Mouse (Mus musculus): ENCODE data around the gene Uqcc1. TPM values are rescaled to one million over a fixed set of nuclear protein-coding genes. Genes with fewer than 3 reads are reported as not detected.

Uqcc1 gene
- total RNA-seq (2021): 100 to 1,000 TPM; 122 to 139 TPM
- long read RNA-seq, experiment 1, transcript Uqcc1-204 (10 exons, 2,633 nt): major isoform, 119 of 127 reads
- long read RNA-seq, experiment 1, partial matches to known transcripts: 0 of 127 reads
- long read RNA-seq, experiment 1, other reads (novel, unspliced or antisense): 4 of 127 reads
- long read RNA-seq, experiment 2, transcript Uqcc1-204 (10 exons, 2,633 nt): major isoform, 276 of 328 reads
- long read RNA-seq, experiment 2, transcript Uqcc1-207 (10 exons, 2,413 nt): minor isoform, 9 of 328 reads
- long read RNA-seq, experiment 2, partial matches to known transcripts: 20 of 328 reads
- long read RNA-seq, experiment 2, other reads (novel, unspliced or antisense): 23 of 328 reads

DNA sequence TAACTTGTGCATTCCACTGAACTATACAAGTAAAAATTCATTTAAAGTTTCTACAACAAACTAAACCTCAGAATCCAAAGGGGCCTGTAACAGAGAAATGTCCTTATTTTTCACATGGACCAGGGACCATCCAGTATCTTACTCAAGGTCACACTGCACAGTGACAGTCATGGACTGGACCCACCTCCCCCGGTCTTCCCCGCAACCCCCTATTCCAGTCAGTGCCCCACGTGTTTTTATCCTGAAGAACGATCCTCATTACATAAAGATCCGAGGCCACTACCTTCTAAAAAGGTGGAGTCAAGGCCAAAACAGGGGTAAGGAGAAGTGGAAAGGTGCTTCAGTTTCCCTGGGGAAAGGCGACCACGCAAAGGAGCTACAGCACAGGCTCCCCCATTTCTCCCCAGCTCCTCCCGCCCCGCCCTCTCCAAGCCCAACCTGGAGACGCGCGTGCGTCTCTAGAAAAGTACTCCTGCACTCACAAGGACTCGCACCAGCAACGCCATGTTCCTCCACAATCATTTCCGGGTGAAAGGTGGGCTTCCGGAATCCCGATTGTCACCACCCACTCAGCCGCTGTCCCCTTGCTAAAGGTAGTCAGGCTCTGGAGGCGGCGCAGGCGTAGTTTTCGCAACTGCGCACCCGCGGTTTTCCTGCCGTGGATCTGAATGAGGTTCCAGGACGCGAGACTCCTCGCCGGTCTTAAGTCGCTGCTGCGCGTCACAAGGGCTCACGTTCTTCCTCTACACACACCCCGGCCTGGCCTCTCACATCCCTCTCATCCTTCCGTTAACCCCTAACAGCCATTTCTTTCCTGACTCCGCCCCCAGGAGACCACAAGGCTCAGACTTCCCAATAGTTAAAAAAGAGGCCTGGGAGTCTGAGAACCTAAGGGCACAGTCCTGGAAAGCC lies at the start of gene Uqcc1:
Gene Uqcc1, minus strand, starts transcription at position 780 of the 912 bp plus-strand sequence.
- peak; percentile 85 to 88 for DNase-seq (ENCODE audit: low spot score in 2 of 2)

DNA sequence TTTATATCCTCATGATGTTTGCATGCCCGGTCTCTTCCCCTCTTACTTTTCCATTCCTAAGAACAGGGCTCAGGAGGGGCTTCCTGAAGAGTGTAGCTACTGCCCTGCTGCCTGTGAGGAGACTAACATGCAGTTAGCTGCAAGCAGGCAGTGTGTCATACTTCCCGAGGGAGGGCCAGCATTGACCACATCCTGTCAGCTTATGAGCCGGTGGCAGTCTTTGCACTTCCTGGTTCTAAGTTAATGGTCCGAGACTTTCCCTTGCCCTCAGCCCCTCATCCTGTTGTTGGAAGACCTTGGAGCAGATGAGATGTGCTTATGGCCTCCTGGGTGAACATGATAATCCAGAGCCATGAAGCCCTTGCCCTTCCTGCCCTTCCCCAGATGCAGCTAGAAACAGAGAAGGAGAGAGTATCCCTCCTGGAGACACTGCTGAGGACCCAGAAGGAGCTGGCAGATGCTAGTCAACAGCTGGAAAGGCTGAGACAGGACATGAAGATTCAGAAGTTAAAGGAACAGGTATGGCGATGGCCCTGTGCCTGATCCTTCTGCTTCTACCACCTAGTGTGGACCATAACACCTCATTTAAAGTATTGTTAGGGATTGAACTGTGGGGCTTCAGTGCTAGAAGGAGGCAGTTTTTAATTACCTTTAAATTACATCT lies 49.4 kb upstream of the Uqcc1 start:
- DNase-seq (ENCODE audit: low spot score in 2 of 2): no peak

DNA sequence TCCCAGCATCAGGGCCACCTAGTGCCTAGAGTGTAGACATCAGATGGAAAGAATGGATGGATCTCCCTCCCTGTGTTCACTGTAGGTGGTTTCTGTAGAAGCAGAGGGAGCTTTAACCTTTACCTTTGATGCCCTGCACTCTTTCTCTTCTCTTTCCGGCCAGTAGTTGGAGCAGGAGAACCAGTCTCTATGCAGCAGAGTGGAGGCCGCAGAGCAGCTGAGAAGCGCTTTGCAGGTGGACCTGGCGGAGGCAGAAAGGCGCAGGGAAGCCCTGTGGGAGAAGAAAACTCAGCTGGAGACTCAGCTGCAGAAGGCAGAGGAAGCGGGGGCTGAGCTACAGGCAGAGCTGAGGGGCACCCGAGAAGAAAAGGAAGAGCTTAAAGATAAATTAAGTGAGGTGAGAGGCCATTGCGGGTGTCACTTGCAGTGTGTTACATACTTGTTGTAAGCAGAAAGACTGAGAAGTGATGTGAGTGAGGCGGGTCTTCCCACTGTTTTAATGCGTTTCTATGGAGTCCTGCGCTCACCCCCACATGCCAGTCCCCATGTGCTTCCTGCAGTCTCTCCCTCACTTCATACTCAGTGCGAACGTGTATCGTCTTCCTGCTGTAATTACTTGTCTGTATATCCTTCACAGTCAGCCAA lies 44.1 kb upstream of the Uqcc1 start:
- DNase-seq (ENCODE audit: low spot score in 2 of 2): no peak

DNA sequence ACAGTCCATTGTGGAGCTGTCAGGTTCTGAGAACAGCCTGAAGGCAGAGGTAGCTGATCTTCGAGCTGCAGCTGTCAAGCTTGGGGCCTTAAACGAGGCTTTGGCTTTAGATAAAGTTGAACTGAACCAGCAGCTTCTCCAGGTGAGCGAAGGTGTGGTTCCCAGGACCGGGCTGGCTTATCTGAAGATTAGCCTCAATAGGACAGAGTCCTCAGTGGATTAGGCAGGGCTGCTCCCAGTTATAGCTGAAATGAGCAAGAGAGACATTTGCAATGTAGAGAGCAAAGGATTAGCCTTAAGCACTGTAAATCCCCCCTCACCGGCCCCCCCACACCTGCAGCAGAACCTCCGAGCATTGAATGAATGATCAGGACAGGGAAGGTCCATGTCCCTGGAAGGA lies 43.2 kb upstream of the Uqcc1 start:
- no peak for DNase-seq (ENCODE audit: low spot score in 2 of 2)

DNA sequence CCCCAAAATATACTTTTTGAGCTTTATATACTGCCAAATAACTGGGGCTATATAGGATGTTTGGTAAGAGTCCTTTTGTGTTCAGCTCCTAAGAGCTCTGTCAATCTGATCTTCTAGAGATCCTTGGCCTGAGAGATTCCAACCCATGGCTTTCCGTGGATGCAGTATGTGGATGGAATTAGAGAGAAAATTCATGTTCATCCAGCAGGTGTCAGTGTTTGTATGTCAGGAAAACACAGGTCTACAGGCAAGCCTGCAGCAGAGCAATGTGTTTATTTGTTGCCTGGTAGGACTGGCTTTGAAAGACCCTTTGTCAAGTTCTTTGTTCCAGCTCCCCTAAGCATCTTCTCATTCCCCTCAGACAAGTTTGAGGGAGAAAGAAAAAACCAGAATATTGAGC lies 32.9 kb upstream of the Uqcc1 start:
- DNase-seq (ENCODE audit: low spot score in 2 of 2): no peak

DNA sequence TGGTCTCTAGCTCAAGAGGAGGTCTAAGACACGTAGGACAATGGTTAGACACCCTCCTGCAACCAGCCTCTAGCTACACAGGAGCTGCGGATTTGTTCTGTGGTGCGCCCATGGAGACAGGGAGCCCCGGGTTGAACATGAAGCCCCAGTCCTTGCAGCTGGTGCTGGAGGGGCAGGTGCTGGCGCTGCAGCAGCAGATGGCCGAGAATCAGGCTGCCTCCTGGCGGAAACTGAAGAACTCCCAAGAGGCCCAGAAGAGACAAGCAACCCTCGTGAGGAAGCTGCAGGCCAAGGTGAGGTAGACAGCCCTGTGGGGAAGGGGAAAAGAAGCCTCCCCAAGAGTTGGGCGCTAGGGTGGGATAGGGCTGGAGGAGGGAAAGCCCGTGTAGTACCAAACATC lies 31.8 kb upstream of the Uqcc1 start:
- no peak for DNase-seq (ENCODE audit: low spot score in 2 of 2)

DNA sequence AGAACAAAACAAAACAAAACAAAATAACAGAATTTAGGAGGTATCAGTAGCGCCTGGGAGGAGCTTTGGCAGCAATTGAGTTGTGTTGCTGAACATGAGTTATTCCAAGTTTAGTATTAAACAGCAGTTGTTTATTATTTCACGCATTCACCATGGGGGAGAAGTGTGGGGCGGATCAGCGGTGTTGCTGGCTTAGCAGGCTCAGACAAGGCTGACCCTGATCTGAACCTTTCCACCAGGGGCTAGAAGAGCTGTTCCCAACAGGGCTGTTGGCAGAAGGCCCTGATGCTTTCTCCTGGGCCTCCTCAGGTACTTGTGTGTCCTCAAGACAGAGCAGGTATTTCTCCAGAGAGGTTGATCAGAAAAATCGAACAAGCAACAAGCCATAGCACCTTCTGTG lies 29.9 kb upstream of the Uqcc1 start:
- DNase-seq (ENCODE audit: low spot score in 2 of 2): no peak

DNA sequence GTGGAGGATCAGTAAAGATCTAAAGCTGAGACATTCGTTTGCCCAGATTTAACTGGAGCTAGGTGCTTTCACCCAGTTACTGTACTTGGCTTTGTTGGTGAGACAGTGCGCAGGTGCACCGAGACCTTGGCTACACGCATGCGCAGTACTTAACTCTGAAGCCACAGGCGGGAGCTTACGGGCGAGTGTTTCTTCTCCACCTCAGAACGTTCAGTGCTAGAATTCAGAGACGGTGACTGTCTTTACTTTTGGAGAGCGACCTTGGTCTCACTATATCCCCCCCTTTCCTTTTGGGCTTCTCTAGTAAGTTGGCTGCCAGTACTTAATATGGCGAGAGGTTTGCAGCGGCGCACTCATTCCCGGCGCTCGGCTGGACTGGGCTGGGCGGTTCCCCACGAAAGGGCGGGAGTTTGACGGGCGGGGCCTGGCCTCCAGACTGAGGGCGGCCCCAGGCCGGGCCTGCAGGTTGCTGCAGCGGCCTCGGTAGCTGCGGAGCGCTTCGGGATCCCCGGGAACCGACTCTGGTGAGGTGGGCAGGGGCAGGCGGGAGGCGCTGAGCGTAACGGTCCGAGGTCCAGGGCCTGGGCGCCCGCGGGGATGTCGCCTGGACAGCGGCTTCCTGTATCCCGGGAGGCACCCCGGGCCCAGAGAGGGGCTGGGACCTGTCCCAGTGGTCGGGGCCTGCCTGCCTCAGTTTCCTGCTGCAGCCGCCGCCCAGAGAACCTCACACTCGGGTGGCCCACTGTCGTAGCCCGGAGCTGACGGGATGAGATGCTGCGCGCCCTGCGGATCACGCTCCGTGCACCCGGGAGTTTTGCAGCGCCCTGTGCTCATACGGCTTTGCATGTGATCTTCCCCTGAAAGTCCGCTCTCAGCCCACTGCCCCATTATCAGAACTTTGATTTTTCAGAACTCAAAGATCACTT lies 26.3 kb upstream of the Uqcc1 start, which contains the start of gene Cep250:
Gene Cep250, plus strand, starts transcription at position 325 of the 926 bp plus-strand sequence.
- DNase-seq (ENCODE audit: low spot score in 2 of 2): peak; percentile 83 to 85

DNA sequence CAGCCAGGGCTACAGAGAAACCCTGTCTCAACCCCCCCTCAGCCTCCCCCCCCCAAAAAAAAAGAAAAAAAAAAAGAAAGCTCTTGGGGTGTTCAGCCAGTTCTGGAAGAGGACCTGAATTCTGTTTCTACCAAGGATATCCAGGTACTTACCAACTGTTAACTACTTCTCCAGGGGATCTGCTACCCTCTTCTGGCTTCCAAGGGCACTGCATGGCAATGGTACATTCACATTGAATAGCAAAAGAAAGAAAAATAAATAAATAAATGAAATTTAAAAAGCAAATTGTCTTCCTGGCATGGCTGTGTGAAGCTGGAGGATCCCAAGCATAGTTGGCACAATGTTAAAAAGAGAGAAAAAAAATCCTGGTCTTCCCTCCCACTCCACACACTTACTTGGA lies 21.9 kb upstream of the Uqcc1 start:
- DNase-seq (ENCODE audit: low spot score in 2 of 2): peak; percentile 37 to 48

DNA sequence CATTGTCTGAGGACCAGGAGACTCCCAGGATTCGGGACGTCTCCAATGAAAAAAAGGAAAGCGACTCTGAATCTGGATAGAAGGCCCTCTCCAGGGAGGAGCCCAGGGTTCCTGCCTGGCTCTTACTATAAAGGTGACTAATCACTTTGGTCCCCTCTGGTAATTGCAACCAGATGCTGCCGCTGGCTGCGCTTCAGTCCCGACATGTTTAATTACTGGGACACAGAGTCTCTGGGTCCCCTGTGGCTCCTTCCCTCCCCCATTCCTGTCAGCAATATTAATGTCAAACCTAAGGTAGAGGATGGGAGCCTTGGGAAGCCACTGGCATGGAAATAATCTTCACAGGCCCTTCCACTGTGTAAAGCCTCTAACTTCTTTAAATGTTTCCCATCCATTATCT lies 19.3 kb upstream of the Uqcc1 start:
- no peak for DNase-seq (ENCODE audit: low spot score in 2 of 2)

DNA sequence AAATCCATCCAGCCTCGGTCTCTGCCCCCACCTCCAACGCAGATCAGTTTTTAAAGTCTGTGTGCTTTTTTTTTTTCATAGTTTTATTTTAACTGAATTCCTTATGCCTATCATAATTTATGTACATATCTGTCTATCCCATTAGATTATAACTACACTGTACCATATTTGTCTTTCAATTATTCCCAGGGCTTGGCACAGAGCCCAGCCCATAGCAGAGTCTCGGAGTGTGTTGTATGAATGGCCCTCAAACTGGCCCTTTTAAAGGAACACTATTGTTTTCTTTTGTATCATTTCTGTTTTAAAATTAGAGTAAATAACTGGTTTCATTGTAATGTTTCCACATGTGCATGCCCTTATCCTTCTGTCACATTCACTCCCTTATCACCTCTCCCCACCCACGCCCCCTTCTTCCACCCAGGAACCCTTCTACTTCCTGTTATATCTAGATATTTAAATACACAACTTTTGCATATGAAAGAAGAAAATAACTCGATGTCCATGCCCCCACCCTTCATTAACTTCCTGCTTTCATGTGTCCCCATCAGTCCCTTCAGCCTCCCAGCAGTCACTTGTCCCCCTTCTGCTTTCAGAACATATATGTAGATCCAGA lies 17.4 kb upstream of the Uqcc1 start:
- no peak for DNase-seq (ENCODE audit: low spot score in 2 of 2)

DNA sequence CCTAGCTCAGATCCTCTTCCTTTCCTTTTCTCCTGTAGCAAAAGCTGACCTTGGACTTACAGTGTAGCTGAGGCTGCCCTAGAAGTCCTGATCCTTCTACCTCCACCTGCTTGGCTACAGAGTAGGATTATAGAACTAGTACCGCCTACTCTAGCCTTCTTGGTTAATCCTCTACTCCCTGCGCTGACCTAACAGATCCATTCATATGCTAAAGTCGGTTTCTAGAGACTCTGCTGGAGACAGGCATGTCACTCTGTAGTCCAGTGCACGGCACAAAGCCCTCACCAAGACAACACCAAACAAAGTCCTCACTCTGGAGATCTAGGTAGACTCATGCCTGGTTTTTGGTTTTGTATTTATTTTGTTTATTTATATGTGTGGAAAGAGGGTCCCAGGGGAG lies 16.4 kb upstream of the Uqcc1 start:
- DNase-seq (ENCODE audit: low spot score in 2 of 2): no peak

DNA sequence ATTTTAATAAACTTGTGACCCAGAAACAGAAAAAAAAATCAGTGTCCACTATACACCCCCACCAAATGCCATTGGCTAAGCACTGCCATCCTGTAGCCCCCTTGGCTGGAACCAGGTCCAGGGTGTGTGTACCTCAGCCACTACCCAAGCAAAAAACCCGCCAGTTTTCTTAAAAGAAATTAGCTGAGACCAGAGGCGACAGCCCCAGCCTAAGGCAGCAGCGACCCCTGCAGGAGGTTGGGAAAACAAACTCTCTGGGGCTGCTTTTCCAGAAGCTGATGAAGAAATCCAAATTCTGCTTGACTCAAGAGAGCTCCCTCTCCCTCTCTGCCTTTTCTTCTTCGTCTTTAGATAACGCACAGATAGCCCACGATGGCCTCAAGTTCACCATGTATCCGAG lies 16.0 kb upstream of the Uqcc1 start:
- peak; percentile 79 to 84 for DNase-seq (ENCODE audit: low spot score in 2 of 2)

DNA sequence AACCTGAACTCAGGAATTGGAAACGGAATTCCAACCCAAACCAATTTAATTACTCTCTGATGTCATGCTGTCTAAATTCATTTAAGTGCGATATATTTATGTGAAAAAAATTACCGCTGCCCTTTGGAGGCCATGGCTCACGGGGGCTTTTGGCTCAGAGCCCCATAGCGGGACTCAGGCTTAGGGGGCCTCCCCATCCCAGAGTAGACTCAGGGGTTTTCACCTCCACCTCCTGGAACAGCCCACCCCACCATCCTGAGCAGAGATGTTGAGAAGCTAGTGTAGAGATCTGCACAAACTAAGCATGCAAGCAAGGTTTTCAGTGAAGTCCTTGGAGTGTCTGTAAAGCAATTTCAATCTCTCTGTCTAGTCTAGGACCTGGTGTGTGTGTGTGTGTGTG lies 15.5 kb upstream of the Uqcc1 start:
- DNase-seq (ENCODE audit: low spot score in 2 of 2): no peak

DNA sequence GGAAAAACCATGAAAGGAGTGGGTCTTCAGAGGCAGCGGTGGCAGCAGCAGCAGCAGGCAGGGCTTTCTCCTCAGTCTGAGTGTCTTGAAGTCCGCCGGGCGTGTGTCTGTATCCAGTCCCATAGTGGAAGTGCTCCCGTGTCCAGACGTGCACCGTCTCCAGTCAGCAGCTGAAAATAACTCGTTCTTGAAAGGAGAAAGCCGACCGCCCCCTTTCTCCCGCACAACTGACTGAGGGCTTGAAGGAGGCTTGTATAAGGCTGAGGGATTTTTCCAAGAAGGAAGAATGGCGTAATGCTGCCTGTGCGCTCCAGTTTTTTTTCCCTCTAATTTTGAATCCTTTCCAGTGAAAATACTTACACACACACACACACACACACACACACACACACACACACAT lies 15.0 kb upstream of the Uqcc1 start, which contains the start of gene Gdf5:
Gene Gdf5, minus strand, starts transcription at position 244 of the 400 bp plus-strand sequence.
- no peak for DNase-seq (ENCODE audit: low spot score in 2 of 2)

DNA sequence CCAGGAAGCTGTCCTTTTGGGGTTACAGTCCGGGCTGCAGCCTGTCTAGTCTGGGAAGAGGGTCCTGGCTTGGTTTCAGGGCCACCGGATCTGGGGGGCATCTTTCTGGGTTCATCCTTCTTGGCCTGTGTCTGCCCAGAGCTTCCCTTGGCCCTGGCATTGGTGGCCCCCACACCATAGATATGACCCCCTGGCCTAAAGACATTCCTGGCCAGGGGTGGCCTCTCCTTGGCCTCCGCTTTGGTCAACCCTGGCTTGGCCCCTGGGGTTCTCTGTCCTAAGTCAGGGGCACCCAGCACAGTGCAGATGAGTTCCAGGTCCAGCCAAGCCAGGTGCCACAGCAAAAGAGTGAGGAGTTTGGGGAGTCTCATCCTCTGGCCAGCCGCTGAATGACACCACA lies 14.6 kb upstream of the Uqcc1 start:
- no peak for DNase-seq (ENCODE audit: low spot score in 2 of 2)

DNA sequence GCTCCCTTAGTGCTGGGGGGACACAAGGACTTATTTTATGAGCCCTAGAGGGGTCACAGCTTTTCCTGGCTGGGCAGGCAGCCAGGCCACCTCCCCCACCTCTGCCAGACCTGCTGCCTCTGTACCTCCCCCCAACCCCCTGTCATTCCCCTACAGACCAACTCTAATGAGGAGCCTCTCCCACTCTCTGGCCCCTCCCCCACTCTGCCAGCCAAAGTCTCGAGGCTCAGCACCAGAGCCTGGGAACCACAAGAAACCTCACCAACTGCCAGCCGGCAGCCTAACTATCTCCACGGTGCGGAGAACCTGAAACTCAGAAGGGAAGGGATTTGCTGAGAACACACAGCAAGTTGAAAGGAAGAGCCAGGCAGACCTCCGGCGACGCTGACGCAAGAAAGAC lies 13.4 kb upstream of the Uqcc1 start:
- DNase-seq (ENCODE audit: low spot score in 2 of 2): no peak

DNA sequence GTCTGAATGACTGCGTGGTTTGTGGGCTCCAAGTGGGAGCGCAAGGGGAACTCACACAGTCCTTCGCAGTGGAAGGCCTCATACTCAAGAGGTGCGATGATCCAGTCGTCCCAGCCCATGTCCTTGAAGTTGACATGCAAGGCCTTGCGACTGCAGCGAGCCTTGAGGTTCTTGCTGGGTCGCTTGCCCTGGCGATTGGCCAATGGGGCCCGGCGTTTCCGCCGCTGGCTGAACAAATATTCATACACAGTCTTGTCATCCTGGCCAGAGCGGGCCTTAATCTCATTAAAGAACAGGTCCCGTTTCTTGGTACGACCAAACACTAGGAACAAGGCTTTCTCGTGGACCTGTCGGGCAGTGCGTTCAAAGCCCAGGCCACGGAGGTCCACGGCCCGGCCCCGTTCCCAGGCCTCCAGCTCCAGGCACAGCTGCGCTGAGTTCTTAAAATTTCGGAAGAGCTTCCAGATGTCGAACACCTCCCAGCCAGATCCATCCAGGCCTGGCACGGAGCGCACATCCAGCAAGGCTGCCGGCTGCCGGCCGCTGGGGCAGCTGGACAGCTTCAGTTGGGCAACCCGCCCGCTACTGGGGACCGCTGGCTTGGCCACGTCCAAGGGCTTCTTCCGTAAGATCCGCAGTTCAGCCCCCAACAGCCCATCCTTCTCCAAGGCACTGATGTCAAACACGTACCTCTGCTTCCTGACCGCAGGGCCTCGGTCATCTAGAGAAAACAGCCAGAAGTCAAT lies 11.8 kb upstream of the Uqcc1 start:
- peak; percentile 56 to 64 for DNase-seq (ENCODE audit: low spot score in 2 of 2)

DNA sequence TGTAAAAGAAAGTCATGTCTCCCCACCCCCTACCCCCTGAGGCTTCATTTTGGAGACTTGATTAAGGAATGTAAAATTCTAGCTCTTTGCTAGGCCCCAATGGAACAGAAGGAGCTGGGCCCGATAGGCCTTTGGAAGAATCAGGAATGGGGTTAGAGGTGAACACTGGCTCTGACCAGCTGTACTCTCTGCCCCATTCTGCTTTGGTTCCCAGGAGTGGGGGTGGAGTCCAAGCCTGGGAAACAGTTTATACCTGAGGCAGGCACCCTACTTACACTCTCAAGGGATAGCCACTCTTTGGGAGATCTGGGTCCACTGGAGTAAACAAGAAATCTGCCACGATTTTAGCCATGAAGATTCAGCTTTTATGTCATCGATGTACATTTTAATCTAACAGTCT lies 10.6 kb upstream of the Uqcc1 start, which contains the start of gene Gm15557:
Gene Gm15557, plus strand, starts transcription at position 48 of the 400 bp plus-strand sequence.
- no peak for DNase-seq (ENCODE audit: low spot score in 2 of 2)

Data from adrenal gland, adult 18-20 months (tissue).